Mouse (Mus musculus): ENCODE measurements around the gene Gm49486.

Gene Gm49486

GRCm38 (mm10) chr15:79273020-79273419 is 43.8 kb downstream of the Gm49486 start:
- DNase-seq, result no peak

GRCm38 (mm10) chr15:79277728-79278127 is 48.5 kb downstream of the Gm49486 start:
- DNase-seq, result peak; percentile 36

GRCm38 (mm10) chr15:79280209-79280608 is 51.0 kb downstream of the Gm49486 start:
- no peak for DNase-seq

- no peak for DNase-seq
Observed at GRCm38 (mm10) chr15:79280850-79281249, 51.7 kb downstream of the Gm49486 start.

- DNase-seq, result no peak
Observed at GRCm38 (mm10) chr15:79281389-79281788, 52.2 kb downstream of the Gm49486 start.

- DNase-seq, result no peak
Observed at GRCm38 (mm10) chr15:79282434-79282833, 53.2 kb downstream of the Gm49486 start.

- DNase-seq, result no peak
Observed at GRCm38 (mm10) chr15:79283371-79283770, 54.2 kb downstream of the Gm49486 start.

- no peak for DNase-seq
Observed at GRCm38 (mm10) chr15:79285399-79285798, 56.2 kb downstream of the Gm49486 start, which contains the start of gene Baiap2l2. Gene Baiap2l2, minus strand, starts transcription at chr15:79285537.

GRCm38 (mm10) chr15:79286141-79286540 is 57.0 kb downstream of the Gm49486 start:
- no peak for DNase-seq

- DNase-seq, result no peak
Observed at GRCm38 (mm10) chr15:79287091-79287490, 57.9 kb downstream of the Gm49486 start.

- no peak for DNase-seq
Observed at GRCm38 (mm10) chr15:79288387-79288786, 59.2 kb downstream of the Gm49486 start.

- DNase-seq, result no peak
Observed at GRCm38 (mm10) chr15:79289441-79289840, 60.2 kb downstream of the Gm49486 start.

- DNase-seq, result no peak
Observed at GRCm38 (mm10) chr15:79290340-79290739, 61.1 kb downstream of the Gm49486 start.

GRCm38 (mm10) chr15:79292779-79293178 is 63.6 kb downstream of the Gm49486 start:
- no peak for DNase-seq

- no peak for DNase-seq
Observed at GRCm38 (mm10) chr15:79298553-79298952, 69.4 kb downstream of the Gm49486 start.

GRCm38 (mm10) chr15:79299563-79300155 is 70.5 kb downstream of the Gm49486 start:
- DNase-seq, result no peak

- DNase-seq, result no peak
Observed at GRCm38 (mm10) chr15:79303725-79304124, 74.5 kb downstream of the Gm49486 start.

GRCm38 (mm10) chr15:79304832-79305231 is 75.6 kb downstream of the Gm49486 start:
- DNase-seq, result no peak

GRCm38 (mm10) chr15:79306043-79306637 is 76.9 kb downstream of the Gm49486 start:
- DNase-seq, result no peak

Data from layer of hippocampus, adult 9-11 months (tissue).